Mouse (Mus musculus) induced T-regulatory cell, adult 2 months (primary cell): ENCODE results near the gene Hmcn1.

ENCODE experiments used
- DNase-seq: peaks from one replicate; pipeline ENCODE4 v3.0.0-alpha.2; 2012; ENCODE audit warnings: low read depth

Hmcn1 gene

GRCm38 (mm10) chr1:150877920-150878319 is 115.3 kb downstream of the Hmcn1 start:
- DNase-seq = no peak

GRCm38 (mm10) chr1:150874025-150874424 is 119.2 kb downstream of the Hmcn1 start:
- DNase-seq = no peak

GRCm38 (mm10) chr1:150873231-150873630 is 120.0 kb downstream of the Hmcn1 start:
- DNase-seq = no peak

GRCm38 (mm10) chr1:150872105-150872504 is 121.1 kb downstream of the Hmcn1 start:
- no peak for DNase-seq

GRCm38 (mm10) chr1:150869189-150869588 is 124.0 kb downstream of the Hmcn1 start:
- DNase-seq = no peak

- no peak for DNase-seq
Observed at GRCm38 (mm10) chr1:150866615-150867014, 126.6 kb downstream of the Hmcn1 start.

- no peak for DNase-seq
Observed at GRCm38 (mm10) chr1:150857779-150858178, 135.5 kb downstream of the Hmcn1 start.

GRCm38 (mm10) chr1:150833448-150833847 is 159.8 kb downstream of the Hmcn1 start:
- no peak for DNase-seq

GRCm38 (mm10) chr1:150829851-150830250 is 163.4 kb downstream of the Hmcn1 start:
- DNase-seq = no peak

GRCm38 (mm10) chr1:150827169-150827568 is 166.1 kb downstream of the Hmcn1 start:
- DNase-seq = no peak

GRCm38 (mm10) chr1:150824334-150825005 is 168.8 kb downstream of the Hmcn1 start:
- DNase-seq = peak; percentile 22

GRCm38 (mm10) chr1:150816035-150816807 is 177.0 kb downstream of the Hmcn1 start:
- DNase-seq = no peak

- no peak for DNase-seq
Observed at GRCm38 (mm10) chr1:150814917-150815316, 178.3 kb downstream of the Hmcn1 start.

- DNase-seq = no peak
Observed at GRCm38 (mm10) chr1:150813381-150813780, 179.9 kb downstream of the Hmcn1 start.

- DNase-seq = no peak
Observed at GRCm38 (mm10) chr1:150806864-150807263, 186.4 kb downstream of the Hmcn1 start.

GRCm38 (mm10) chr1:150805466-150805865 is 187.8 kb downstream of the Hmcn1 start:
- no peak for DNase-seq

GRCm38 (mm10) chr1:150804235-150805099 is 188.8 kb downstream of the Hmcn1 start:
- no peak for DNase-seq

GRCm38 (mm10) chr1:150802642-150803041 is 190.6 kb downstream of the Hmcn1 start:
- DNase-seq = no peak

- no peak for DNase-seq
Observed at GRCm38 (mm10) chr1:150800611-150801263, 192.5 kb downstream of the Hmcn1 start.

- no peak for DNase-seq
Observed at GRCm38 (mm10) chr1:150798651-150799050, 194.6 kb downstream of the Hmcn1 start.

GRCm38 (mm10) chr1:150786746-150787145 is 206.5 kb downstream of the Hmcn1 start:
- DNase-seq = no peak
